Mouse (Mus musculus): ENCODE data around the gene Gm13871. TPM values are rescaled to one million over a fixed set of nuclear protein-coding genes. Genes with fewer than 3 reads are reported as not detected.
"Not testable (repeated sequence)": the region's sequence is repeated elsewhere in the genome, so short reads cannot be mapped to it uniquely, and the experiment has no call there.

The Gm13871 gene
- not detected for total RNA-seq (2021)
- long read RNA-seq, experiment 1, result 0 reads
- long read RNA-seq, experiment 2, result 0 reads

- not testable (repeated sequence) for DNase-seq
Measured at GRCm38 (mm10) chr4:73905853-73906252, at the start of gene Gm13871. Gene Gm13871, minus strand, starts transcription at chr4:73905953.

- peak; percentile 20 to 24 for DNase-seq
Measured at GRCm38 (mm10) chr4:73950375-73950896, 44.7 kb upstream of the Gm13871 start, which contains the start of gene 2310002L09Rik. Gene 2310002L09Rik, minus strand, starts transcription at chr4:73950846.

DNA sequence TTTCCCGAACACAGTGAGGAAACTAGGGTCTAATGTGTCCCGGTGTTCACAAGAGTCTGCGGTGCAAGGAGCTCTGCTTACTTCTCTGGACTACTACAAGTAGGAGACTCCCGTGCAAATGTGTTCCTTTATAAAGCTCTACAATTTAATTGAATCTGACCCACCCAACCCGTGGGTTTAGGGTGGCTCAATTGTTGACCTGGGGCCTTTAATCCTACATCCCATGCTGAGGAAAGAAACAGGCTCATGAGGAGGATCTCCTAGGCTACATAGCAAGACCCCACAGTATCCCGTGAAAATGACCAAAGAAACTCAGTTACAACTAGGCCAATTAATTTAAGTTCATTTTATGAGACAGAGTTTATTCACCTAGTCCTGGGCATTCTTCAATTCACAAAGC, 14.9 kb upstream of the Gm13871 start, which contains the start of gene Gm11756:
Gene Gm11756, minus strand, starts transcription at position 101 of the 400 bp plus-strand sequence.
- not testable (repeated sequence) for DNase-seq

DNA sequence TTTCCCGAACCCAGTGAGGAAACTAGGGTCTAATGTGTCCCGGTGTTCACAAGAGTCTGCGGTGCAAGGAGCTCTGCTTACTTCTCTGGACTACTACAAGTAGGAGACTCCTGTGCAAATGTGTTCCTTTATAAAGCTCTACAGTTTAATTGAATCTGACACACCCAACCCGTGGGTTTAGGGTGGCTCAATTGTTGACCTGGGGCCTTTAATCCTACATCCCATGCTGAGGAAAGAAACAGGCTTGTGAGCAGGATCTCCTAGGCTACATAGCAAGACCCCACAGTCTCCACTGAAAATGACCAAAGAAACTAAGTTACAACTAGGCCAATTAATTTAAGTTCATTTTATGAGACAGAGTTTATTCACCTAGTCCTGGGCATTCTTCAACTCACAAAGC, 14.7 kb downstream of the Gm13871 start, which contains the start of gene Gm11757:
Gene Gm11757, minus strand, starts transcription at position 101 of the 400 bp plus-strand sequence.
- not testable (repeated sequence) for DNase-seq

DNA sequence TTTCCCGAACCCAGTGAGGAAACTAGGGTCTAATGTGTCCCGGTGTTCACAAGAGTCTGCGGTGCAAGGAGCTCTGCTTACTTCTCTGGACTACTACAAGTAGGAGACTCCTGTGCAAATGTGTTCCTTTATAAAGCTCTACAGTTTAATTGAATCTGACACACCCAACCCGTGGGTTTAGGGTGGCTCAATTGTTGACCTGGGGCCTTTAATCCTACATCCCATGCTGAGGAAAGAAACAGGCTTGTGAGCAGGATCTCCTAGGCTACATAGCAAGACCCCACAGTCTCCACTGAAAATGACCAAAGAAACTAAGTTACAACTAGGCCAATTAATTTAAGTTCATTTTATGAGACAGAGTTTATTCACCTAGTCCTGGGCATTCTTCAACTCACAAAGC, 29.6 kb downstream of the Gm13871 start, which contains the start of gene Gm11758:
Gene Gm11758, minus strand, starts transcription at position 101 of the 400 bp plus-strand sequence.
- not testable (repeated sequence) for DNase-seq

Other genes with a start within 250 kb of the Gm13871 start
- not detected for gene Gm11239, start 237.6 kb downstream of the Gm13871 start, total RNA-seq (2021)
- gene Gm428, start 222.4 kb downstream of the Gm13871 start, total RNA-seq (2021), result not detected
- 1 to 10 TPM in 1 of 2 experiments, under 1 TPM in 1; 0.74 to 1.2 TPM for gene Rasef, start 115.0 kb downstream of the Gm13871 start, total RNA-seq (2021)
- gene Gm11758, start 29.7 kb downstream of the Gm13871 start, total RNA-seq (2021), result not detected
- not detected for gene Gm11757, start 14.8 kb downstream of the Gm13871 start, total RNA-seq (2021)
- gene Gm11756, start 14.8 kb upstream of the Gm13871 start, total RNA-seq (2021), result 1 to 10 TPM; 5.8 to 6.9 TPM
- gene 2310002L09Rik, start 44.9 kb upstream of the Gm13871 start, total RNA-seq (2021), result 10 to 100 TPM; 53.7 to 59.1 TPM
- gene Frmd3, start 107.5 kb upstream of the Gm13871 start, total RNA-seq (2021), result under 1 TPM; 0.12 to 0.23 TPM